Mouse (Mus musculus): ENCODE measurements around the gene Rnasel.

Rnasel gene

DNA sequence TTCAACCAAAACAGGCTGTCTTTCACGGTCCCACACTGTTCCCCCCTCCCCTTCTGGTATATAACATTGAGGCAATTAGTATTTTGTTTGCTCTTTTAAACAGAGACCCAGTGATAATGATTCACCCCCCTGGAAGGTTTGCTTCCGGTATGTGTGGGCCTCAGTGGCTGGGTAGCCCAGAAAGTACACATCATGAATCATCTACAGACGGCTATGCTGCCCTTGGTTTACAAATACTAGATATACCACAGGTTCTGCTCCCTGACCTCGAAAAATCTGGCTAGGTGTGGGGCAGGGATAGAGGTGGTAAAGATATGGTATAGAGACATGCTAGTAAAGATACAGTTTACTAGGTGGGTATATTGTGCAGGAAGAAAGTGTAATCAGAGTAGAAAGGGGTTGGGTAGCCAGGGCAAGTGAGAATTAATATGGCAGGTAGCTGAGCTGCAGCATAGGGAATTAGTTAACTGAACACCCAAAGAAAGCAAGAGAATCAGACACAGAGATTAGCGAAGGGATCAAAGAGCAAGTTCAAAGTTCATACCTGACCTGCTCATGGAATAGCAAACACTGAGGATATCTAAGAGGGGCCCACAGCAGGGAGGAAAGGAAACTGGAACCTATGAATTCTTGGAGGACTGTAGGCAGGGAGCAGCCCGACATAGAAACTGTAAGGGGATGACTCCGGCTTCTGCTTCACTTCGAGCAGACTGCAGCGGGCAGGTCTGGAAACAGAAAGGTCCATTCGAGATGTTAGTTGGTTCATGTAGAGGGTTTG, 21.0 kb downstream of the Rnasel start:
- DNase-seq (ENCODE audit: low spot score), result no peak

GRCm38 (mm10) chr1:153770776-153771167, 21.5 kb downstream of the Rnasel start:
- no peak for DNase-seq (ENCODE audit: low spot score)

DNA sequence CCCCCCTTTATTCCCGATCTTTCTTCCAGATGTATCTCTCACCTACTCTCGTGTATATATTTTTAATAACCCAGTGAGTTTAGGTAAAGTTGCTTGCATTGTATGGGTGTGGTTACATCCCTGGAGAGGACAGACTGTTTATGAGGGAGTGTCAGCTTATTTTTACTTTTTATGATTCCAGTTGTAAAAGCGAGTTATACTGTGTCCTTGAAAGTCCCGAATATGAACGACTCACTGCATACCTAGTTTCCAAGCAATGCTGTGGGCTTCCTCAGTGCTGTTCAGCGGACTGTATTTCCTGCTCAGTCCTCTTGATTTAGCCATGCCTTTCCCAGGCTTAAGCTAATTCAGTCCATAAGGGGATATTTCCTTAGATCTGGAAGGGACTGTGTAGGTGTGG, 25.9 kb downstream of the Rnasel start:
- DNase-seq (ENCODE audit: low spot score), result no peak

DNA sequence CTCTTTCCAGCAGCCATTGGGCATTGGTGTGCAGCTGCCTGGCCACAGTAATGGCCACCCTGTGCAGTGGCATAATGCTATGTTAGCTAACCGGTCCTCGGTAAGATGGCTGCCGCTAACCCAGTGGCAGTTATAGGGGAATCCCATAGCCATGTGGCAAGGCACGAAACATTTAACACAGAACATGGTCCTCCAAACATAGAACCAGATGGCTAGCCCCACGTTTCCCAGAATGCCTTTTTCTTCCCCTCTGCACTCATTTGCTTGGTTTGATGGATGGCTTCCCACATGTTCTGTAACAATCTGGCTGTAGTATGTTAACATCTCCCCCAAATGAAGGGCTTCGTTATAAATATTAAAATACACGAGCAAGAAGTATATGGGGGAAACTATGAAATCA, 27.0 kb downstream of the Rnasel start:
- no peak for DNase-seq (ENCODE audit: low spot score)

DNA sequence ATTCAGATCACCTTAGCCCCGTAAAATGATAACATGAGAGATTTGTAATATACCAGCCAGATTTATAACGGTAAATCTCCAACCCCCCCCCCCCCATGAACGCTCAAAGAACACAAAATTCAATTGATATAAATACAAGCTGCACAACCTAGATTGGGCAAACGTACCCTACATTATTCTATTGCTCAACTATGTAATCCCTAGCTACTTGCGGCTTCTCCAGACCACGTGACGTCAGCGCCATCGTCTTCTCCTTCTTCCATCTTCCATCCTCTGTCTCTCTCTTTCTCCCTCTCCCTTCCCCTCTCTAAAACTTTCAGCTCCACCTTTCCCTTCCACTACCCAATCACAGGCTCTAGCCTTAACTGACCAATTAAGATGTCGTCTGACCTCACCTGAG, 29.0 kb downstream of the Rnasel start:
- DNase-seq (ENCODE audit: low spot score), result no peak

DNA sequence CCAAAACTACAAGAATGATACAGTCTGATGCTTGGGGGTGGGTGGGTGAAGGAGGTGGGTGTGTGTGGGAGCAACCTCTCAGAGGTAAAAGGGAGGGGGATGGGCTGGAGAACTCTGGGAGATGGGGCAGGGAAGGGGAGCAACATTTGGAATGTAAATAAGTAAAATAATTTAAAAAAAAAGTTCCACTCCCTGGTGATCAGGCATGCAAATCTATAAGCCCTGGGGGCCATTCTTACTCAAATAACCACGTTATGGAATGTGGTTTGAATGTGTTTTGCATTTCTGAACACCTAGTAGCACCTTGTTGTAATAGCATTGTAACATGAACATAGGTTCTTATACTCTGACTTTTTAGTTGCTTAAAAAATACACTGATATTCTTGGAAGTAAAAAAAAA, 34.1 kb downstream of the Rnasel start:
- no peak for DNase-seq (ENCODE audit: low spot score)

- DNase-seq (ENCODE audit: low spot score), result no peak
These were observed 36.4 kb downstream of the Rnasel start for GRCm38 (mm10) chr1:153785608-153786007.

- no peak for DNase-seq (ENCODE audit: low spot score)
These were observed 41.5 kb downstream of the Rnasel start for GRCm38 (mm10) chr1:153790708-153791107.

- DNase-seq (ENCODE audit: low spot score), result no peak
These were observed 45.0 kb downstream of the Rnasel start for GRCm38 (mm10) chr1:153794241-153794640.

GRCm38 (mm10) chr1:153802691-153803090, 53.5 kb downstream of the Rnasel start:
- peak; percentile 34 for DNase-seq (ENCODE audit: low spot score)

DNA sequence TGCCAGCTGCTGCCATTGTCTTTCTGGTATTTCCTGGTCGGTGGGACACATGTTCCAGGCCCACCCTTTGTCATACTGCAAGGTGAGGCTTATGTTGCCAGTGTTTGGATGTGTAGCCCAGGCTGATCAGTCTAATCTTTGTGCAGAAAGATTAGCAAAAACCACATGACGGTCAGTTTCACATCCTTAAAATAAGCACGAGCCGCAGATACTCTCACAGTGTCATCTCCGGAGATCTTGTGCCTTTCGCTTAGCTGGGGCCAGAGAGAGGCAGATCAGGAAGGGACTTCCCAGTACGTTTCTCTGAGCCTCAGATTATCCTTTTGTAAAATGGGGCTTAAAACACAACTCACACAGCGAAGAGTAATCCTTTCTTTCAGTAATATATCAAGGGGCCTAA, 54.3 kb downstream of the Rnasel start:
- DNase-seq (ENCODE audit: low spot score), result no peak

DNA sequence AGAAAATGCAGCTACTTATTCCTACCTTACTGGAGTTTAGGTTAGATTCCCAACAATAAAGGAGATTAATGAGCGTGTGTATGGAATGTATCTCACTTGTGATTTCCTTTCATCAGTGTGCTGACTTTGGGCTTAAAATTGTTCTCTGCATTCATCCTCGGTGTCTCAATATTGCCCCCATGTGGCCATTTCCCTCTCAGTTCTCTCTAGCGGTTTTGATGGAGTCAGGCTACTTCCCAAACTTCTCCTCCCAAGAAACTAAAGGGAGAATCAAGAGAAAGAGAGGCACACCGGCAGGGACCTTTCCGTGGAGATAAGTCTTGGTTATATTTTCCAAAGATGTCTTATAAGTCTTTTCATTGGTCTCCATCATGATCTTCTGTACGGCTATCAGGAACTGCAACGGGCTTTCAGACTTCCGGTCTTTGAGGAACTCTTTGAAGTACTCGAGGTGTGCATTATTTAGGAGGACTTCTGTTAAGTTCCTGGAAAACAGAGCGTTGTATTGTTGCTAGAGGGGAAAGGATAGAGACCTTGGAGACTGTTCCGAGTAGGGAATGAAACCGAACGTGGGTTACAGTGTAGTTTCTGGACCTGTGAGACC, 58.3 kb downstream of the Rnasel start:
- DNase-seq (ENCODE audit: low spot score), result peak; percentile 27
